Comparison of ENCODE assay signal across 8 mouse cellular contexts in genomic region chr11:35798874-35799273, GRCm38 (mm10). TPM values are rescaled to one million over a fixed set of nuclear protein-coding genes. Genes with fewer than 3 reads are reported as not detected.
DNase-seq lines count a peak whose midpoint lies in the region; ATAC-seq and TF ChIP-seq lines count a peak whose summit lies in the region.

Gene Fbll1, minus strand, starts transcription at chr11:35798884.

- ATAC-seq in embryonic facial prominence, embryonic 14.5 days (ENCODE audit: low read depth): no peak
- ATAC-seq in hindbrain, embryonic 14.5 days (ENCODE audit: low FRiP score): no peak
- ATAC-seq in midbrain, embryonic 15.5 days (replicated peaks): peak; percentile 25; the same call in 1 of the 2 replicates
- ATAC-seq in erythroblast, adult 5-6 weeks (replicated peaks; ENCODE audit: low FRiP score, poor library complexity, severe bottlenecking): no peak

- 14% methylated on average over 11 of the region's 11 CpGs for whole genome bisulfite sequencing in embryonic facial prominence, embryonic 14.5 days
- 9% methylated on average over 11 of the region's 11 CpGs for WGBS in hindbrain, embryonic 14.5 days
- 7% methylated on average over 11 of the region's 11 CpGs for WGBS in midbrain, embryonic 15.5 days

- TF ChIP-seq CTCF in left cerebral cortex, adult 2 months (IDR thresholded peaks at IDR 0.05): no peak

- H3K27me3 ChIP-seq in embryonic facial prominence, embryonic 14.5 days (replicated peaks; ENCODE audit: control insufficient read depth, insufficient read depth, low read length): peaks cover 46% of the 10 kb centered on the region
- H3K27me3 ChIP-seq in hindbrain, embryonic 14.5 days (ENCODE audit: control insufficient read depth, insufficient read depth, low read length): peaks cover 26% of the 10 kb centered on the region; the same call in 1 of the 2 replicates
- peaks cover 17% of the 10 kb centered on the region for H3K27me3 ChIP-seq in midbrain, embryonic 15.5 days (replicated peaks)

- peak within 1 kb of the TSS; percentile 66 for H3K4me2 ChIP-seq in embryonic facial prominence, embryonic 14.5 days (ENCODE audit: low read depth, low read length)
- peak within 1 kb of the TSS; percentile 77 for H3K4me2 ChIP-seq in hindbrain, embryonic 14.5 days (replicated peaks)
- peak within 1 kb of the TSS; percentile 85 for H3K4me2 ChIP-seq in midbrain, embryonic 15.5 days

- intact Hi-C loops in left cerebral cortex, adult 2 months (cut with DNase I): no loop called here
- intact Hi-C loops in left cerebral cortex, postnatal 36 days (cut with DNase I): loop anchor here (10.0 kb wide), 1 partner anchor 954 kb away; no protein-coding TSS in a partner anchor

- H3K36me3 ChIP-seq in embryonic facial prominence, embryonic 14.5 days (ENCODE audit: control insufficient read depth, insufficient read depth, low read length): no peaks in the 10 kb centered on the region
- no peaks in the 10 kb centered on the region for H3K36me3 ChIP-seq in hindbrain, embryonic 14.5 days (replicated peaks; ENCODE audit: control insufficient read depth, insufficient read depth)
- H3K36me3 ChIP-seq in midbrain, embryonic 15.5 days (replicated peaks): no peaks in the 10 kb centered on the region

- no peak for DNase-seq in left cerebral cortex, adult 2 months (ENCODE audit: extremely low spot score in 1 of 2, low spot score in 2 of 2)
- no peak for DNase-seq in left cerebral cortex, adult 9 months (ENCODE audit: low spot score in 2 of 2)
- peak; percentile 81 for DNase-seq in adrenal gland, postnatal 14 days
- DNase-seq in embryonic facial prominence, embryonic 14.5 days (ENCODE audit: low spot score): peak; percentile 87
- DNase-seq in hindbrain, embryonic 14.5 days (ENCODE audit: low spot score): peak; percentile 60
- no peak for DNase-seq in left cerebral cortex, postnatal 36 days (ENCODE audit: low spot score in 2 of 2)

- H3K4me1 ChIP-seq in embryonic facial prominence, embryonic 14.5 days (ENCODE audit: control insufficient read depth, insufficient read depth, low read length): peaks cover 10% of the 10 kb centered on the region; the same call in 1 of the 2 replicates
- peaks cover 12% of the 10 kb centered on the region for H3K4me1 ChIP-seq in hindbrain, embryonic 14.5 days (replicated peaks; ENCODE audit: control insufficient read depth, insufficient read depth, low read length)
- peaks cover 22% of the 10 kb centered on the region for H3K4me1 ChIP-seq in midbrain, embryonic 15.5 days

- peak within 1 kb of the TSS; percentile 40; the same call in 1 of the 2 replicates for H3K9ac ChIP-seq in embryonic facial prominence, embryonic 14.5 days (ENCODE audit: low read depth, low read length)
- peak within 1 kb of the TSS; percentile 81 for H3K9ac ChIP-seq in hindbrain, embryonic 14.5 days
- H3K9ac ChIP-seq in midbrain, embryonic 15.5 days: peak within 1 kb of the TSS; percentile 80

- H3K4me3 ChIP-seq in left cerebral cortex, adult 2 months: peak within 1 kb of the TSS; percentile 60
- H3K4me3 ChIP-seq in embryonic facial prominence, embryonic 14.5 days (ENCODE audit: low read depth, low read length): peak within 1 kb of the TSS; percentile 41
- H3K4me3 ChIP-seq in hindbrain, embryonic 14.5 days (replicated peaks; ENCODE audit: low read length): peak within 1 kb of the TSS; percentile 78
- peak within 1 kb of the TSS; percentile 71 for H3K4me3 ChIP-seq in midbrain, embryonic 15.5 days

- no peaks in the 10 kb centered on the region for H3K9me3 ChIP-seq in embryonic facial prominence, embryonic 14.5 days (ENCODE audit: control insufficient read depth, low read length)
- H3K9me3 ChIP-seq in hindbrain, embryonic 14.5 days (ENCODE audit: control insufficient read depth, low read length): no peaks in the 10 kb centered on the region
- H3K9me3 ChIP-seq in midbrain, embryonic 15.5 days: no peaks in the 10 kb centered on the region

- peak within 1 kb of the TSS; percentile 94 for H3K27ac ChIP-seq in left cerebral cortex, adult 2 months
- H3K27ac ChIP-seq in embryonic facial prominence, embryonic 14.5 days (replicated peaks; ENCODE audit: low read depth, low read length): no peak within 1 kb of the TSS
- peak within 1 kb of the TSS; percentile 91 for H3K27ac ChIP-seq in hindbrain, embryonic 14.5 days
- peak within 1 kb of the TSS; percentile 91 for H3K27ac ChIP-seq in midbrain, embryonic 15.5 days

RNA-seq across cellular contexts. Expression of gene Fbll1, which starts in this region (rescaled TPM):
- total RNA-seq in left cerebral cortex, adult 2 months (2021): 10 to 100 TPM; 41.4 to 42.3 TPM
- 0.67 and 0.83 TPM in 2 replicates for total RNA-seq in adrenal gland, postnatal 14 days (2021)
- polyA plus RNA-seq in embryonic facial prominence, embryonic 14.5 days (2014; fragmentation: Nextera tagmentation; extraction: Ambion mirVana): 0.58 and 1.1 TPM in 2 replicates
- polyA plus RNA-seq in hindbrain, embryonic 14.5 days (2014; fragmentation: Nextera tagmentation; extraction: Ambion mirVana): 34.3 and 36.9 TPM in 2 replicates
- total RNA-seq in left cerebral cortex, postnatal 36 days (2021): 10 to 100 TPM; 40.6 to 49.0 TPM
- polyA plus RNA-seq in midbrain, embryonic 15.5 days (2015; fragmentation: Nextera tagmentation; extraction: Ambion mirVana): 25.1 and 25.8 TPM in 2 replicates
- not detected in 2 replicates for total RNA-seq in erythroblast, adult 5-6 weeks (2015; ENCODE audit: low replicate concordance)
- total RNA-seq in erythroblast, adult 5-6 weeks (2017; ENCODE audit: low replicate concordance): not detected in 2 replicates

Comparison
In these comparisons a context has a peak if more than half of its experiments do, and no peak if none do; other contexts are left out.
1. RNA of gene Fbll1 (total RNA-seq): 40.6 to 49.0 TPM in left cerebral cortex, postnatal 36 days and 41.4 to 42.3 TPM in left cerebral cortex, adult 2 months; 0.67 to 0.83 TPM in adrenal gland, postnatal 14 days and not detected in erythroblast, adult 5-6 weeks; every median in the first group is over 10 times any median in the second.
2. RNA of gene Fbll1 (polyA plus RNA-seq): 34.3 to 36.9 TPM in hindbrain, embryonic 14.5 days and 25.1 to 25.8 TPM in midbrain, embryonic 15.5 days; 0.58 to 1.1 TPM in embryonic facial prominence, embryonic 14.5 days; every median in the first group is over 10 times any median in the second.
3. Peak in DNase-seq in adrenal gland, postnatal 14 days; RNA of the gene not detected or under 1 TPM.
4. DNase-seq: peak in embryonic facial prominence, embryonic 14.5 days (single experiment) and hindbrain, embryonic 14.5 days (single experiment); none in left cerebral cortex, adult 2 months (0 of 2), left cerebral cortex, adult 9 months (0 of 2) and left cerebral cortex, postnatal 36 days (0 of 2).
5. Peak in every context shown above with its lines, with median percentiles within 50 percentile points of each other: H3K4me3 ChIP-seq, H3K4me2 ChIP-seq and H3K9ac ChIP-seq.